Mouse (Mus musculus): ENCODE measurements at regions not wholly inside any gene's neighbourhood (a gene's known extent, or its start where the extent isn't known, plus 50 kb on each side); places are given as distances from the start of the nearest gene placed in this dataset.

- no peak for DNase-seq
Measured at GRCm38 (mm10) chr16:74984207-74984606, 572.6 kb upstream of the Robo2 start.

- DNase-seq: no peak
Measured at GRCm38 (mm10) chr16:74966099-74966498, 554.5 kb upstream of the Robo2 start.

GRCm38 (mm10) chr16:74929739-74930138, 518.1 kb upstream of the Robo2 start:
- no peak for DNase-seq

- peak; percentile 5 for DNase-seq
Measured at GRCm38 (mm10) chr16:74900835-74901234, 489.2 kb upstream of the Robo2 start.

- DNase-seq: no peak
Measured at GRCm38 (mm10) chr16:74887724-74888123, 476.1 kb upstream of the Robo2 start.

GRCm38 (mm10) chr16:74878603-74879002, 467.0 kb upstream of the Robo2 start:
- DNase-seq: no peak

- DNase-seq: no peak
Measured at GRCm38 (mm10) chr16:74873756-74874155, 462.1 kb upstream of the Robo2 start.

- DNase-seq: no peak
Measured at GRCm38 (mm10) chr16:74857752-74858151, 446.1 kb upstream of the Robo2 start.

GRCm38 (mm10) chr16:74840006-74840405, 428.4 kb upstream of the Robo2 start:
- DNase-seq: no peak

- no peak for DNase-seq
Measured at GRCm38 (mm10) chr16:74814386-74814785, 402.8 kb upstream of the Robo2 start.

- DNase-seq: no peak
Measured at GRCm38 (mm10) chr16:74809154-74809825, 397.7 kb upstream of the Robo2 start.

GRCm38 (mm10) chr16:74806775-74807174, 395.1 kb upstream of the Robo2 start:
- no peak for DNase-seq

GRCm38 (mm10) chr16:74801296-74801695, 389.7 kb upstream of the Robo2 start:
- peak; percentile 41 for DNase-seq

- no peak for DNase-seq
Measured at GRCm38 (mm10) chr16:74796303-74796653, 384.7 kb upstream of the Robo2 start.

- DNase-seq: no peak
Measured at GRCm38 (mm10) chr16:74795360-74796302, 384.0 kb upstream of the Robo2 start.

GRCm38 (mm10) chr16:74785365-74786119, 373.9 kb upstream of the Robo2 start:
- no peak for DNase-seq

- no peak for DNase-seq
Measured at GRCm38 (mm10) chr16:74780388-74780787, 368.8 kb upstream of the Robo2 start.

- no peak for DNase-seq
Measured at GRCm38 (mm10) chr16:74768264-74768663, 356.6 kb upstream of the Robo2 start.

GRCm38 (mm10) chr16:74756720-74757345, 345.2 kb upstream of the Robo2 start:
- DNase-seq: no peak

GRCm38 (mm10) chr16:74750900-74751299, 339.3 kb upstream of the Robo2 start:
- DNase-seq: peak; percentile 11

- no peak for DNase-seq
Measured at GRCm38 (mm10) chr16:74749006-74749405, 337.4 kb upstream of the Robo2 start.

- no peak for DNase-seq
Measured at GRCm38 (mm10) chr16:74743512-74743911, 331.9 kb upstream of the Robo2 start.
